Mouse (Mus musculus) C2C12 (cell line): ENCODE data around the gene Vars. TPM values are rescaled to one million over a fixed set of nuclear protein-coding genes. Genes with fewer than 3 reads are reported as not detected.

Source experiments
- H3K27me3 ChIP-seq: one replicate; pipeline ENCODE4 v1.6.1; 2011; ENCODE audit not compliant: control insufficient read depth, insufficient read depth, insufficient read length
- H3K36me3 ChIP-seq: one replicate; pipeline ENCODE4 v1.6.1; 2011; ENCODE audit not compliant: control insufficient read depth, insufficient read depth
- H3K4me3 ChIP-seq: one replicate; pipeline ENCODE4 v1.5.1; 2011; ENCODE audit warnings: mild to moderate bottlenecking, control low read depth; ENCODE audit not compliant: poor library complexity, insufficient read depth, severe bottlenecking
- H3K79me2 ChIP-seq: one replicate; pipeline ENCODE4 v1.6.1; 2011; ENCODE audit not compliant: control insufficient read depth, insufficient read depth
- H3K79me3 ChIP-seq: one replicate; pipeline ENCODE4 v1.6.1; 2011; ENCODE audit warnings: low read depth, control low read depth
- H3ac ChIP-seq: one replicate; pipeline ENCODE3; 2011; ENCODE audit warnings: low read depth; ENCODE audit not compliant: control insufficient read depth, insufficient read length
- CEBPB ChIP-seq: IDR thresholded peaks from one replicate; pipeline ENCODE4 v1.6.1; 2011; ENCODE audit warnings: low read depth, mild to moderate bottlenecking, control low read depth, moderate library complexity
- CTCF ChIP-seq: IDR thresholded peaks from one replicate; pipeline ENCODE4 v1.5.1; 2011; ENCODE audit not compliant: control insufficient read depth, insufficient read depth, insufficient read length
- FOSL1 ChIP-seq: IDR thresholded peaks from one replicate; pipeline ENCODE4 v1.8.0; 2011; ENCODE audit warnings: mild to moderate bottlenecking, low read length; ENCODE audit not compliant: poor library complexity, insufficient read depth, severe bottlenecking
- MAX ChIP-seq: IDR thresholded peaks from one replicate; pipeline ENCODE4 v1.6.1; 2011; ENCODE audit warnings: mild to moderate bottlenecking, control low read depth
- MYOD1 ChIP-seq: IDR thresholded peaks from one replicate; pipeline ENCODE4 v1.6.1; 2011; ENCODE audit warnings: low read depth; ENCODE audit not compliant: control insufficient read depth, insufficient read length
- MYOG ChIP-seq: IDR thresholded peaks from one replicate; pipeline ENCODE4 v1.6.1; 2011; ENCODE audit not compliant: control insufficient read depth, insufficient read length; ENCODE audit errors: extremely low read depth
- USF1 ChIP-seq: IDR thresholded peaks from one replicate; pipeline ENCODE4 v1.6.1; 2011; ENCODE audit warnings: low read depth, mild to moderate bottlenecking, control low read depth, moderate library complexity
- polyA plus RNA-seq: library from polyadenylated mRNA; unstranded; fragments of >200 nt; fragmentation: generic; extraction: Trizol; gene quantifications from one replicate; pipeline ENCODE4 v1.2.1, GENCODE M21; 2012; ENCODE audit warnings: missing spikeins

Gene Vars
- polyA plus RNA-seq, 1 experiment: 214 TPM

DNA sequence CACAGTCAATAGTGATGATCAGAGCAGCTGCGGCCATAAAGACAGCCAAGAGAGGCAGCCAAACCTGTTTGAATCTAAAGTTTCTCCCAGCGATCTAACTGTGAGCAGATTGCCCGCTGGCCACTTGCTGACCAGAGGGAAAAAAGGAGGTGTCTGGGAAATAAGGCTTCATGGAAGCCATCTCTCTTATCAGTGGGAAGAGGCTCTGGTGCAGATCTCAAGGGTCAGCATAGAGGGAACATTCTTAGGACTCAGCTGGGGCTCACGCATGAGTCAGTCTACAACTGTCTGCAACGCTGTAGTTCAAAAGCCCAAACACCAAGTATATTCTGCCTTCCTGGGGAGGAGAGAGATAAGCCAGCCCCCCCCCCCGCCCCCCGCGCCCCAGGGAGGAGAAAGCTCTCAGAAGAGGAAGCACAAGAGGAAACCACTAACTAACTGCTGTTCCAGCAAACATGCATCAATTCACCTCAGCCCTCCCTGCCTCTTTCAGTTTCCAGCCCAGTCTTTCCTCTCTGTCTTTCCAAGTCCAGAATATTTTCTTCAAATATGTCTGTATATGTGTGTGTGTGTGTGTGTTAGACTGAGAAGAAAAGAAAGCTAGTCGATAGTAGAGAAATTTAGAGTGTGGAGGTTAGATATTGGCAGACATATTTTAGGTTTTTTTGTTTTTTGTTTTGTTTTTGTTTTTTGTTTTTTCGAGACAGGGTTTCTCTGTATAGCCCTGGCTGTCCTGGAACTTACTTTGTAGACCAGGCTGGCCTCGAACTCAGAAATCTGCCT is 47.6 kb downstream of the Vars start:
- Histone ChIP-seq H3K79me2 (peaks cover 46% of the 10 kb centered on the region), H3K4me3 (no peak overlapping the region), H3K79me3 (peaks cover 25% of the 10 kb centered on the region), H3K27me3 (no peaks in the 10 kb centered on the region), H3ac (peak overlapping the region; percentile 9), H3K36me3 (peaks cover 14% of the 10 kb centered on the region)
- TF ChIP-seq FOSL1 (no peak), CEBPB (no peak), MYOD1 (no peak), USF1 (no peak), MYOG (no peak), MAX (no peak), CTCF (no peak)

DNA sequence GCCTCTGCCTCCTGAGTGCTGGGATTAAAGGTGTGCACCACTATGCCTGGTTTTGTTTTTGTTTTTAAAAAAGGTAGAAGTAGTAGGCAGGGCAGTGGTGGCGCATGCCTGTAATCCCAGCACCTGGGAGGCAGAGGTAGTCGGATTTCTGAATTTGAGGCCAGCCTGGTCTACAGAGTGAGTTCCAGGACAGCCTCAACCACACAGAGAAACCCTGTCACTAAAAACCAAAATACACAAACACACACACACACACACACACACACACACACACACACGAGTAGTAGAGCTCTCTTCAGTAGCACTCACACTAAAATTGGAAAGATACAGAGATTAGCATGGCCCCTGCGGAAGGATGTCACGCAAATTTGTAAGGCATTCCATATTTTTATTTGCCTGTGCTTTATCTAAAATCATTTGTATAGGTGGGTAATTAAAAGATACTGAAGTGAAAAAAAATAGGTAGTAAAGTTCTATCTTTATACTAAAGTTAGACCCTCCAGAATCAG is 48.2 kb downstream of the Vars start:
- no peak overlapping the region for H3K4me3 ChIP-seq
- peaks cover 30% of the 10 kb centered on the region for H3K79me3 ChIP-seq
- H3K27me3 ChIP-seq: no peaks in the 10 kb centered on the region
- H3K36me3 ChIP-seq: peaks cover 20% of the 10 kb centered on the region
- H3K79me2 ChIP-seq: peaks cover 52% of the 10 kb centered on the region
- no peak for TF ChIP-seq MAX
- no peak for TF ChIP-seq MYOD1
- no peak for TF ChIP-seq CTCF
- no peak for TF ChIP-seq USF1
- no peak for TF ChIP-seq FOSL1
- no peak overlapping the region for H3ac ChIP-seq

DNA sequence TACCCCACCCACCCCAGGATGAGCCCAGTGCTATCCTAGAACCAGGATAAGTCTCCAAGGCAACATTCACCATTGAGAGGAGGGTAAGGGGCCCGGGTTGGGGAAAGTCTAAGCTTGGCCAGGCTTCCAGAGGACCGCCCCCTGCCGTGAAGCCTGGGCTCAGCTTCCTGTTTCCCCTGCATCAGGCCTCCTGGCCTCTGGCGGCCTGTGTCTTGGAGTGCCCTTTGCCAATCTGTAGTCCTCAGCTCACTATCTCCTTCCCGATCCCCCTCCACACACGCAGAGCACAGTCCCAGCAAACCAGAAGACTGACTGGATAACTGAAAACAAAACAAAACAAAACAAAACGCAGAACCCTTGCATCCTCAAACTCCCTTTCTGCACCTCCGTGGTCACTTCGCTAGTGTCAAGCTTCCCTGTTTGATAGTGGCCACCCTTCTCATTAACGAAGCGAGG is 48.8 kb downstream of the Vars start, which contains the start of gene Clic1:
Clic1 (plus strand) TSS at position 406 of the 456 bp plus-strand sequence.
- H3ac ChIP-seq: peak within 1 kb of the TSS; percentile 85
- peaks cover 58% of the 10 kb centered on the region for H3K79me2 ChIP-seq
- peak within 1 kb of the TSS; percentile 82 for H3K4me3 ChIP-seq
- H3K27me3 ChIP-seq: no peaks in the 10 kb centered on the region
- H3K36me3 ChIP-seq: peaks cover 26% of the 10 kb centered on the region
- TF ChIP-seq CEBPB (no peak), MYOD1 (no peak), FOSL1 (no peak), CTCF (no peak), USF1 (no peak), MAX (no peak)
- peaks cover 34% of the 10 kb centered on the region for H3K79me3 ChIP-seq

DNA sequence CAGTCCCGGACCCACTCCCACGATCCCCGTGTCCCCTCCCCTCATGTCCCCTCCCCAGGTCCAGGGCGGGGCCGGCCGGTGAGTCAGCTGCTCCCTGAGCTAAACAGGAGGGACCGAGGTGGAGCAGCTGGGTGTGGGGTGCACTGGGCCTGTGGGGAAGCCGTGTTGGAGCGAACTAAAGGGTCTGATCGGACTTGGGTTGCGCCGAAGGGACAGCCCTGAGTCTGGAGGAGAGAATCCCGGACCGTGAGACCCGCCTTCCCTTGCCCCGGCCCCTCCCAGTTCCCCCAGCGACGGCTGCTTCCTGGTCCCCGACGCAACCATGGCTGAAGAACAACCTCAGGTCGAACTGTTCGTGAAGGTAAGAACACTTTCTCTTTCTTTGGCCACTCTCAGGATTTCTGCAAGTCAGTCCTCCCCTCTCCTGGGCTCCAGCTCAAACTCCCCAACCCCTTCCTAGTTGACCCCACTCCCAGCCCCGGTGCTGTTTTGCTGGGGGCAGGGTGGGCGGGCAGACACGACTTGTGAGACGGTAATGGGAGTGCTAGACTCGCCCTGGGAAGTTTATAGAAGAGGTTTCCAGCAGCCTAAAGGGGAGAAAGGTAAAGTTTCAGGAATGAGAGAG is 49.5 kb downstream of the Vars start:
- peak overlapping the region; percentile 82 for H3K4me3 ChIP-seq
- no peaks in the 10 kb centered on the region for H3K27me3 ChIP-seq
- TF ChIP-seq MAX (no peak), FOSL1 (no peak), MYOG (no peak), CTCF (no peak), MYOD1 (no peak), USF1 (no peak), CEBPB (no peak)
- peaks cover 39% of the 10 kb centered on the region for H3K79me3 ChIP-seq
- H3ac ChIP-seq: peak overlapping the region; percentile 85
- H3K36me3 ChIP-seq: peaks cover 32% of the 10 kb centered on the region
- peaks cover 64% of the 10 kb centered on the region for H3K79me2 ChIP-seq

GRCm38 (mm10) chr17:35051156-35052086 is 50.6 kb downstream of the Vars start:
- Histone ChIP-seq H3ac (peak overlapping the region; percentile 99), H3K79me2 (peaks cover 75% of the 10 kb centered on the region), H3K27me3 (no peaks in the 10 kb centered on the region), H3K79me3 (peaks cover 41% of the 10 kb centered on the region), H3K4me3 (peak overlapping the region; percentile 82), H3K36me3 (peaks cover 43% of the 10 kb centered on the region)
- TF ChIP-seq USF1: no peak
- peak; percentile 59 for TF ChIP-seq MYOD1
- no peak for TF ChIP-seq CTCF
- TF ChIP-seq MAX: peak; percentile 36
- no peak for TF ChIP-seq MYOG
- TF ChIP-seq CEBPB: no peak
- TF ChIP-seq FOSL1: no peak
